Mouse (Mus musculus) left cerebral cortex, adult 2 months (tissue): ENCODE measurements at regions not wholly inside any gene's neighbourhood (a gene's known extent, or its start where the extent isn't known, plus 50 kb on each side); places are given as distances from the start of the nearest gene placed in this dataset.
A peak's percentile ranks its signal among the peaks of the same experiment; 100 is the strongest.

ENCODE experiments used
- DNase-seq, 2 experiments: peaks; one replicate each; pipeline ENCODE4 v3.0.0; 2021 to 2022; ENCODE audit warnings: low spot score in 2 of 2, mixed read lengths in 1 of 2; ENCODE audit errors: extremely low spot score in 1 of 2
- H3K27ac ChIP-seq: fragments of 200-600 bp; 2 replicates; pipeline ENCODE4 v1.8.1; 2022
- H3K4me3 ChIP-seq: fragments of 200-600 bp; 2 replicates; pipeline ENCODE4 v1.8.1; 2022
- CTCF ChIP-seq: fragments of 200-600 bp; IDR thresholded peaks from 2 replicates; pipeline ENCODE4 v1.8.1; 2022; ENCODE audit warnings: antibody characterized with exemption, mild to moderate bottlenecking, moderate library complexity
- intact Hi-C: fragments of 180-260 bp; cut with DNase I; formaldehyde crosslinking; loops from one replicate; pipeline ENCODE4 v1.15.1; 2025

DNA sequence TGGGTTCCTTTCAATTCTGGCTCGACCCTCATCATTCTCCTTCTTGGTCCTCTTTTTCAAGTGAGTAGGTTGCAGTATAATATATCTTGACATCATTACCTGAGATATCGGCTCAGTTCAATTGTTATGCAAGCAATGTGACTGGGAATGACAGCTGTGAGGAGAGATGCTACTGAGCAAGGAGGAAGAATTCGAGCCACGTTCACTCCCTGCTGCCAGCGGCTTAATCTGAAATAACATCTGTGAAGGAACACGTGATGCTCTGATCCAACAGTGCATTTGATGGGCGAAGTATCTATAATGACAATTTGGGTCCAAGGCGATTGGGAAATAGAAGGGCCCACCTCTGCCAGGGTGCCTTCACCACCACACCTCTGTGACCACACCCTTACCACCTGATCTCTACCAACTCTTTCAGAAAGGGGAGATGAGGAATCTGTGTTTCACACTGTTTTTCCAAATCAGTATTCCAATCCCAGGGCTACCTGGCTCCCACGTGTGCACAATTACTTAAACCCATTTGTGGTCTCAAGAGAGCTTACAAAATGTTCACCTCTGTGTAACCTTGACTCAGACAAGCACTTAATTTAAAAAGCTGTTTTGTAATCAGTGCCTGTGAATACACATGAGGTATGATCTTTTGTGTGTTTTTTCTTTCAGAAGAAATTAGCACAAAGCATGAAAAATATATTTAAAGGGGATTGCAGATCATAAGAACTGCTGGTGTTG lies 248.6 kb upstream of the Sash1 start:
- no peak for TF ChIP-seq CTCF
- intact Hi-C loops, result no loop called here
- Histone ChIP-seq H3K4me3 (no peak overlapping the region), H3K27ac (no peak overlapping the region)
- no peak for DNase-seq

- DNase-seq, result no peak
- H3K4me3 ChIP-seq, result no peak overlapping the region
- H3K27ac ChIP-seq, result no peak overlapping the region
- intact Hi-C loops, result no loop called here
- no peak for TF ChIP-seq CTCF
These were observed 244.2 kb upstream of the Sash1 start for GRCm38 (mm10) chr10:9130061-9130460.

GRCm38 (mm10) chr10:9119249-9119648 lies 233.4 kb upstream of the Sash1 start:
- intact Hi-C loops, result no loop called here
- H3K27ac ChIP-seq, result no peak overlapping the region
- no peak for TF ChIP-seq CTCF
- no peak overlapping the region for H3K4me3 ChIP-seq
- DNase-seq, result no peak

DNA sequence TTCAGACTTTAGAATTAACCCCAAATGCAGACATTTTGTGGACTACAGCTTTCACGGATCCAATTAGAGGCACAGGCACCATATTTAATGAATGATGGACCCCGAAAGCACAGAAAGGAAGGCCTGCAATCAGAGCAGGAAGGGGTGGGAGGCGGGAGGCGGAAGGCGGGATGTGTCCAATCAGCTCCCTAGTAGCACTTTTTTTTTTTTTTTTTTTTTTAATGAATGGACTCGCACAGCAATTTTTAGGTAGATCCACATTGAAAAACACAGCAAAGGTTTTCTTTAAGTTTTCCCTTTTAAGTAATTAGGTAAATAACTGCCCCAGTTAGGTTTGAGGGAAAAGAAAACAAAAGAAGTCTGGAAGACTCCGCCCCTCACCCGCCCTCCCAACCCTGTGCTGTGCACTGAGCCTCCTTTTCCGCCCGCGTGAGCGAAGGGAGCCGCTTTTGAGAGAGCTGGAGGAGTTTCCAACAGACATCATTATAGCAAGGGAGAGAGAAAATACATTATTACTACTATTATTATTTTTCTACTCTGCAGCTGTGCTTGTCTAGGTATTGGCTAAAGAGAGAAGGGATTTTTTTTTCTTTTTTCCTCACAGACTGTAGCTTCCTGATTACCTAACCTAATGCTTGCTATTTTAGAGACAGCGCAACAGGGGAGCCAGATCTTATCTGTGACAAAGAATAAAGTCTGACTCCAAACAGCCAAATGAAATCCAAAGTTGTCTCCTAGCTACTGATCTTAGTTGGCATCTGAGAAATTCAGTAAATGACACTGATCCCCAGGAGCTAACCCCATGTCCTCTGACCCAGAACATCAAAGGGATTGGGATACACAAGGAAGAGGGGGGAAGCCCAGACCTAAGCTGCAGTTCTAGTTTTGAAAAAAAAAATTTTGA lies 232.0 kb upstream of the Sash1 start:
- intact Hi-C loops, result no loop called here
- TF ChIP-seq CTCF, result no peak
- Histone ChIP-seq H3K4me3 (peak overlapping the region; percentile 43), H3K27ac (peak overlapping the region; percentile 63)
- DNase-seq, result no peak

DNA sequence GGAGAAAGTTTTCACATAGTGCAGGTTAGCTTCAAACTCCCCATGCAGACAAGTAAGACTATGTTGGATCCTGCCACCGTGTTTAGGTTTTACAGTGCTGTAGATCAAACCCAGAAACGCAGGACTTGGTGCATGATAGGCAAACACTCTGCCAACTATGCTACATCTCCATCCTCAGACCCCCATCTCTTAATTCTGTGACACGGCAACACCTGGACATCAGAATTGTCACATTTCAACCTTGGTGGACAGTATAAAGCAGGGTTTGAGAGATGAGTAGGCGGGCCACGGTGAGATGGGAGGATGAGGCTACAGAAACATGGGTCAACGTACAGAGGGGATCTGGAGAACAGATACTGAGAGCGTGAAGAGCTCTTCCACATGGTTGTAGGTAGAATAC lies 231.3 kb upstream of the Sash1 start:
- no peak for TF ChIP-seq CTCF
- Histone ChIP-seq H3K27ac (no peak overlapping the region), H3K4me3 (peak overlapping the region; percentile 43)
- no peak for DNase-seq
- intact Hi-C loops, result no loop called here

DNA sequence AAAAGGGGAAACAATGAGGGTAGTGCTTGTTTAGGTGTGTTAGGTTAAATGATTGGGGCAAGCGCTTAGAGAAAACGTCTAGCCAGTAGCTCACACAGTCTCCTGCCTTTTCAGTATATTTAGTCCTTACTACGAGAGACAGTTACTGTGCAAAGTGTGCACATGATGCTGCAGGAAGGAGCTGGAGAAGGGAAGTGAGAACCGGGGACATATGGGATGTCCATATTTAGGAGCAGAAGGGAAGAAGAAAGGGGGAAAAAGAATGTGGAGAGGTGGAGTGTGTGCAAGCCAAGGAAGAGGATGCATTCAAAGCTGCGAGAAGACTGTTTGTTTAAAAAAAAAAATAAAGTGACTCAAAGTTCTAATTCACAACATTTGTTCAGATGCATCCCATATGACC lies 227.8 kb upstream of the Sash1 start:
- intact Hi-C loops, result no loop called here
- DNase-seq, result no peak

GRCm38 (mm10) chr10:9111051-9111450 lies 225.2 kb upstream of the Sash1 start:
- DNase-seq, result no peak
- no peak overlapping the region for H3K4me3 ChIP-seq
- TF ChIP-seq CTCF, result no peak
- no peak overlapping the region for H3K27ac ChIP-seq
- intact Hi-C loops, result no loop called here

More for the DNA sequence above, 227.8 kb upstream of the Sash1 start:
- H3K4me3 ChIP-seq, result no peak overlapping the region
- no peak overlapping the region; the same call in 1 of the 2 replicates for H3K27ac ChIP-seq
- TF ChIP-seq CTCF, result no peak

GRCm38 (mm10) chr10:9096207-9096606 lies 210.3 kb upstream of the Sash1 start:
- intact Hi-C loops, result no loop called here
- no peak overlapping the region for H3K4me3 ChIP-seq
- no peak overlapping the region for H3K27ac ChIP-seq
- no peak for TF ChIP-seq CTCF
- no peak for DNase-seq

DNA sequence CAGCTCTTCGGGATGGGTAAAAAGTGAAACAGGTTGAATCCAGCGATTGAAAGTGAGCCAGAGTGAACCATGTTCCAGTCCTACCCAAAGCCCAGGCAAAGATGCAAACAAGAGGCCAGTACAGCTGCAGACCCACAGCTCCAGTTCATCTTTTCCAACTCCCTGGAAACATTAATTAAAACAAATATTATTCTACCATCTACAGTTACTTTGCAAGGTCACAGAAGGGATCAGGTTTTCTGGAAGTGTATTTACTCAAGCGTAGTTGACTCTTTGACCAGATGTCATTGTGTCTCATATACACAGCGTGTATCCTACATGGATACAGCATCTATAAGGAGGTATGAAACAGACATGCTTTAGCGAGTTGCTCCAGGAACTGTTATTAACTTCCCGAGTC lies 209.3 kb upstream of the Sash1 start:
- TF ChIP-seq CTCF, result no peak
- DNase-seq, result no peak
- intact Hi-C loops, result no loop called here
- no peak overlapping the region for H3K4me3 ChIP-seq
- no peak overlapping the region for H3K27ac ChIP-seq

DNA sequence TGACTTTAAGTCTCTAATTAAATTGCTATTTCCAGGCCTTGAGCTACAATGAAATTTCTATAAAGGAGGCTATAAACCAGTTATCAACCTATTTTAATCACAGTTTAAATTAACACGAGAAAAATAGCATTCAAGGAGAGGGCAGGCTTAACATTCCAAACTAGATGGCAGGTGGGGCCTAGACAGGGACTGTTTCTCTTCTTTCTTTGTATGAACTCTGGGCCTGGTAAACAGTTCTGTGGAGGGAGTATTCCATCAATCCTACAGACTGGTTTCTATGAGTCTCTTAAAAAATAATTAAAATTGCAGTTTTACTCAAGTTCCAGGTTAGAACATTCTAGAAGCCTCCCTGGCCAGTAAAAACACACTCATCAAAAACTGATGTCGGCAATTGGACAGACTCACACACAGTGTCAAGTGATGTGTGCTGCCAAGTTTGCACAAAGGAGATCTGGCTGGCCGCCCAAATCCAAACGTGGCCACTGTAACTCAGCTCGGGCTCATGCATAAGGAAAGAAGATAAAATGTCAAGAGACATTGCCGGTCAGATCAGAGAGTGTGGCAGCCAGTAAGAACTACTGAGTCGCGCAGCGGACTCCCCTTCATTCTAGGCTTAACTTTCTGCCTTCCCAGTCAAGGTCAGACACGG lies 206.5 kb upstream of the Sash1 start:
- H3K4me3 ChIP-seq, result no peak overlapping the region
- H3K27ac ChIP-seq, result no peak overlapping the region
- TF ChIP-seq CTCF, result no peak
- intact Hi-C loops, result no loop called here
- no peak for DNase-seq

- TF ChIP-seq CTCF, result no peak
- H3K4me3 ChIP-seq, result no peak overlapping the region
- DNase-seq, result no peak
- intact Hi-C loops, result no loop called here
- H3K27ac ChIP-seq, result no peak overlapping the region
These were observed 205.1 kb upstream of the Sash1 start for GRCm38 (mm10) chr10:9090961-9091360.

DNA sequence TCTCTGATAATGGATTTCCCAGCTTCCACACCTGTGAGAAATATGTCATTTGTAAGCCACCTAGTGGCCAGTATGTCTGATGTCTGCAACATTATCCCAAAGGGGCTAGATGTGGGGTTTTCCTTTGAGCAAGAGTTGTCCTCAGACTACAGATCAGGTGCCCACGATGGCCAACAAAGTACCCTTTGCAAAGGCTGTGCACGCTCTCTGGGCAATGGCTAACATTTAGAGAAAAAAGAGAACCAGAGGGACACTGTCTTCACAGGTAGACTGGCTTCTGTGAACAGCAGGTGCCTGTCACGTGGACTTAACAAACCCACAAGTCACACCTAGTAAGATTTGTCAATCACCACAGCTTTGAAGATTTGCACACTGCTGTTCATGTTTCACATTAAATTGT lies 202.0 kb upstream of the Sash1 start:
- no peak for DNase-seq
- peak; percentile 13; the same call in 1 of the 2 replicates for TF ChIP-seq CTCF
- Histone ChIP-seq H3K4me3 (no peak overlapping the region), H3K27ac (no peak overlapping the region)
- intact Hi-C loops, result no loop called here
